Mouse (Mus musculus) adrenal gland, postnatal 25 days (tissue): ENCODE data around the gene Crb3. TPM values are rescaled to one million over a fixed set of nuclear protein-coding genes. Genes with fewer than 3 reads are reported as not detected.

ENCODE experiments used
- DNase-seq: peaks from one replicate; pipeline ENCODE4 v3.0.0; 2021; ENCODE audit warnings: mixed read lengths
- total RNA-seq: library from RNA; stranded (reverse); gene quantifications from 2 replicates; pipeline ENCODE4 v1.2.3, GENCODE M21; 2021

The Crb3 gene
- total RNA-seq, 1 experiment from 2014 or later: 1.4 TPM

GRCm38 (mm10) chr17:57107064-57107463 is 48.2 kb downstream of the Crb3 start:
- no peak for DNase-seq

- no peak for DNase-seq
These were observed 49.2 kb downstream of the Crb3 start for GRCm38 (mm10) chr17:57108040-57108665.

GRCm38 (mm10) chr17:57108666-57109171 is 49.8 kb downstream of the Crb3 start:
- no peak for DNase-seq

GRCm38 (mm10) chr17:57110005-57110404 is 51.1 kb downstream of the Crb3 start:
- no peak for DNase-seq

- DNase-seq: no peak
These were observed 54.0 kb downstream of the Crb3 start for GRCm38 (mm10) chr17:57112768-57113474.

Other genes starting within 250 kb of the Crb3 start
- 6.9 and 11.1 TPM in 2 replicates for gene Rfx2, start 228.1 kb upstream of the Crb3 start, total RNA-seq
- gene Acsbg2, start 184.7 kb upstream of the Crb3 start, total RNA-seq: 0.71 and 0.76 TPM in 2 replicates
- gene 1700061G19Rik, start 183.6 kb upstream of the Crb3 start, total RNA-seq: 5.4 and 8.9 TPM in 2 replicates
- gene Mllt1, start 123.7 kb upstream of the Crb3 start, total RNA-seq: 36.2 and 36.3 TPM in 2 replicates
- gene Acer1, start 77.0 kb upstream of the Crb3 start, total RNA-seq: 0.38 and 0.70 TPM in 2 replicates
- 106 and 120 TPM in 2 replicates for gene Clpp, start 68.8 kb upstream of the Crb3 start, total RNA-seq
- gene Alkbh7, start 61.8 kb upstream of the Crb3 start, total RNA-seq: 67.3 and 95.1 TPM in 2 replicates
- gene Pspn, start 59.1 kb upstream of the Crb3 start, total RNA-seq: 0.76 and 2.3 TPM in 2 replicates
- 46.1 and 55.3 TPM in 2 replicates for gene Gtf2f1, start 47.8 kb upstream of the Crb3 start, total RNA-seq
- gene Gm17949, start 47.6 kb upstream of the Crb3 start, total RNA-seq: 0.64 TPM in 1 of 2 replicates, not detected in the other
- gene Khsrp, start 27.6 kb upstream of the Crb3 start, total RNA-seq: 94.9 and 115 TPM in 2 replicates
- gene Slc25a41, start 17.5 kb upstream of the Crb3 start, total RNA-seq: not detected in 2 replicates
- gene Slc25a23, start 758 bp downstream of the Crb3 start, total RNA-seq: 89.2 and 96.3 TPM in 2 replicates
- 1.6 TPM in 1 of 2 replicates, not detected in the other for gene Dennd1c, start 19.4 kb downstream of the Crb3 start, total RNA-seq
- 4.0 and 5.0 TPM in 2 replicates for gene Tubb4a, start 28.7 kb downstream of the Crb3 start, total RNA-seq
- 0.39 and 0.71 TPM in 2 replicates for gene Tnfsf9, start 46.2 kb downstream of the Crb3 start, total RNA-seq
- not detected in 2 replicates for gene Cd70, start 90.7 kb downstream of the Crb3 start, total RNA-seq
- not detected in 2 replicates for gene Tnfsf14, start 135.1 kb downstream of the Crb3 start, total RNA-seq
- 280 and 456 TPM in 2 replicates for gene C3, start 169.0 kb downstream of the Crb3 start, total RNA-seq
- gene Gpr108, start 189.3 kb downstream of the Crb3 start, total RNA-seq: 81.0 and 96.4 TPM in 2 replicates
- 51.9 and 64.8 TPM in 2 replicates for gene Trip10, start 190.3 kb downstream of the Crb3 start, total RNA-seq
- gene Vav1, start 220.0 kb downstream of the Crb3 start, total RNA-seq: 1.1 and 1.7 TPM in 2 replicates